In the genomic region with DNA sequence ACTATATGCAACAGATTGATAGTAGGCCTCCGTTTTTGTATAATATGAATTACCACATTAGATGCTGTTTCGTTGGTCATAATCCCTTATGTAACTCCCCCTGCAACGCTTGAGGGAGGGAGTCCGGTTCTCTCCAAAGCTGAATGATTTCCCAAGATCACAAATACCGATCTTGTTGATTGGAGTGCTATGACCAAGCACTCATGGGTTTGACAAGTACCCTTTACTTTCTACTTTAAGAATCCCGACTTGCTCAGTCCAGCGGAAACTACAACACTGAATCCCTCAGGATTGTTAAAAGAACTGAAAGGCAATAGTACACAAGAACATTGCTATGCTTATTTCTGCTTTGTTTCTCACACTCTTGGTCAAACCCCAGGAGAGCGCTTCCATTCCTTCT, we compare ENCODE assay signal across 30 mouse cellular contexts. TPM values are rescaled to one million over a fixed set of nuclear protein-coding genes. Genes with fewer than 3 reads are reported as not detected.
"Had no signal": no experiment of that assay in that cellular context is flagged by ENCODE, and none has a peak within 500 bp of the region (broad histone marks: within the 10 kb centered on the region; RNA-seq: fewer than 3 reads in every experiment).

No protein-coding gene starts in this region.

- DNase-seq: forebrain, postnatal 0 days; gastrocnemius, postnatal 14 days; gastrocnemius, postnatal 36 days; heart, adult 11 months; heart, adult 2 months; heart, postnatal 4 days; kidney, adult 18-20 months; kidney, adult 8-10 months; kidney, postnatal 10 days; kidney, postnatal 25 days; kidney, postnatal 4 days; left cerebral cortex, postnatal 4 days had no signal

- H3K4me3 ChIP-seq: heart, adult 2 months; heart, embryonic 13.5 days; heart, embryonic 15.5 days; hindbrain, embryonic 10.5 days; hindbrain, embryonic 12.5 days; intestine, embryonic 15.5 days; layer of hippocampus, adult 2 months; limb, embryonic 13.5 days; limb, embryonic 15.5 days had no signal

- ATAC-seq: forebrain, postnatal 0 days; hindbrain, embryonic 16.5 days; inflammation-experienced regulatory T-cells, adult 6 months; intestine, embryonic 15.5 days; intestine, postnatal 0 days had no signal

- H3K9me3 ChIP-seq: heart, embryonic 13.5 days; heart, embryonic 15.5 days; hindbrain, embryonic 10.5 days; hindbrain, embryonic 12.5 days; intestine, embryonic 15.5 days; limb, embryonic 13.5 days; limb, embryonic 15.5 days had no signal

- H3K9ac ChIP-seq: forebrain, postnatal 0 days; heart, embryonic 13.5 days; heart, embryonic 15.5 days; hindbrain, embryonic 12.5 days; hindbrain, embryonic 14.5 days; intestine, embryonic 15.5 days; limb, embryonic 13.5 days; limb, embryonic 15.5 days had no signal

- H3K36me3 ChIP-seq: heart, embryonic 13.5 days; heart, embryonic 15.5 days; hindbrain, embryonic 10.5 days; hindbrain, embryonic 12.5 days; intestine, embryonic 15.5 days; limb, embryonic 13.5 days; limb, embryonic 15.5 days had no signal

- H3K27me3 ChIP-seq: heart, embryonic 13.5 days; heart, embryonic 15.5 days; hindbrain, embryonic 12.5 days; intestine, embryonic 15.5 days; limb, embryonic 13.5 days; limb, embryonic 15.5 days had no signal

- H3K27ac ChIP-seq: heart, adult 2 months; heart, embryonic 13.5 days; heart, embryonic 15.5 days; hindbrain, embryonic 10.5 days; hindbrain, embryonic 12.5 days; hindbrain, embryonic 14.5 days; intestine, embryonic 15.5 days; layer of hippocampus, adult 2 months; limb, embryonic 13.5 days; limb, embryonic 15.5 days had no signal

- H3K4me1 ChIP-seq: heart, embryonic 13.5 days; heart, embryonic 15.5 days; hindbrain, embryonic 10.5 days; hindbrain, embryonic 12.5 days; intestine, embryonic 15.5 days; limb, embryonic 13.5 days; limb, embryonic 15.5 days had no signal

- H3K4me2 ChIP-seq: heart, embryonic 11.5 days; heart, embryonic 13.5 days; heart, embryonic 15.5 days; hindbrain, embryonic 12.5 days; hindbrain, embryonic 14.5 days; intestine, embryonic 15.5 days; limb, embryonic 13.5 days; limb, embryonic 15.5 days had no signal

RNA-seq across cellular contexts. Expression of gene Abca12, which starts 28.1 kb away (rescaled TPM):
- total RNA-seq: gastrocnemius, adult 18-20 months; gastrocnemius, adult 8-10 months; gastrocnemius, postnatal 14 days; gastrocnemius, postnatal 36 days had no signal
- polyA plus RNA-seq: gonadal fat pad, adult 2 months; inflammation-experienced regulatory T-cells, adult 6 months; kidney, embryonic 14.5 days; kidney, embryonic 16.5 days had no signal
